Mouse (Mus musculus) heart, embryonic 13.5 days (tissue): ENCODE measurements around the gene Tpi1. TPM values are rescaled to one million over a fixed set of nuclear protein-coding genes. Genes with fewer than 3 reads are reported as not detected.

Experiments used
- ATAC-seq: fragments of 200-750 bp; cut with Nextera tagmentation; 2 replicates; pipeline ENCODE4 v1.8.0; 2017; ENCODE audit warnings: moderate TSS enrichment; ENCODE audit not compliant: insufficient number of reproducible peaks, low FRiP score, low TSS enrichment; ENCODE audit errors: extremely low read depth
- H3K27ac ChIP-seq: fragments of 300-500 bp; sonication (generic); replicated peaks from 2 replicates; pipeline ENCODE4 v1.5.1; 2015; ENCODE audit warnings: moderate library complexity, mild to moderate bottlenecking, inconsistent platforms
- H3K27me3 ChIP-seq: fragments of 300-500 bp; sonication (generic); replicated peaks from 2 replicates; pipeline ENCODE4 v1.6.1; 2015; ENCODE audit warnings: mild to moderate bottlenecking, inconsistent platforms
- H3K36me3 ChIP-seq: fragments of 300-500 bp; sonication (generic); 2 replicates; pipeline ENCODE4 v1.6.1; 2015; ENCODE audit warnings: mild to moderate bottlenecking, inconsistent platforms
- H3K4me1 ChIP-seq: fragments of 300-500 bp; sonication (generic); 2 replicates; pipeline ENCODE4 v1.6.1; 2015; ENCODE audit warnings: inconsistent platforms
- H3K4me2 ChIP-seq: fragments of 300-500 bp; sonication (generic); 2 replicates; pipeline ENCODE4 v1.6.1; 2015; ENCODE audit warnings: inconsistent platforms, mild to moderate bottlenecking, moderate library complexity
- H3K4me3 ChIP-seq: fragments of 300-500 bp; sonication (generic); 2 replicates; pipeline ENCODE4 v1.5.1; 2015; ENCODE audit warnings: moderate library complexity, mild to moderate bottlenecking, inconsistent platforms
- H3K9ac ChIP-seq: fragments of 300-500 bp; sonication (generic); 2 replicates; pipeline ENCODE4 v1.6.1; 2015; ENCODE audit warnings: inconsistent platforms, mild to moderate bottlenecking, moderate library complexity
- H3K9me3 ChIP-seq: fragments of 300-500 bp; sonication (generic); 2 replicates; pipeline ENCODE4 v1.6.1; 2016; ENCODE audit warnings: inconsistent platforms
- WGBS: fragments of 180-500 bp; shearing (Covaris S2); methylation state at CpG from one replicate; pipeline ENCODE4 v1.1.7; 2015; ENCODE audit warnings: mixed read lengths; 5-methylcytosine and 5-hydroxymethylcytosine counted together
- polyA plus RNA-seq: library from polyadenylated mRNA; unstranded; fragments of >200 nt; fragmentation: Nextera tagmentation; extraction: Ambion mirVana; gene quantifications from 2 replicates; pipeline ENCODE4 v1.2.1, GENCODE M21; 2015

Tpi1 gene
- polyA plus RNA-seq, 1 experiment from 2014 or later = 1,248 TPM

DNA sequence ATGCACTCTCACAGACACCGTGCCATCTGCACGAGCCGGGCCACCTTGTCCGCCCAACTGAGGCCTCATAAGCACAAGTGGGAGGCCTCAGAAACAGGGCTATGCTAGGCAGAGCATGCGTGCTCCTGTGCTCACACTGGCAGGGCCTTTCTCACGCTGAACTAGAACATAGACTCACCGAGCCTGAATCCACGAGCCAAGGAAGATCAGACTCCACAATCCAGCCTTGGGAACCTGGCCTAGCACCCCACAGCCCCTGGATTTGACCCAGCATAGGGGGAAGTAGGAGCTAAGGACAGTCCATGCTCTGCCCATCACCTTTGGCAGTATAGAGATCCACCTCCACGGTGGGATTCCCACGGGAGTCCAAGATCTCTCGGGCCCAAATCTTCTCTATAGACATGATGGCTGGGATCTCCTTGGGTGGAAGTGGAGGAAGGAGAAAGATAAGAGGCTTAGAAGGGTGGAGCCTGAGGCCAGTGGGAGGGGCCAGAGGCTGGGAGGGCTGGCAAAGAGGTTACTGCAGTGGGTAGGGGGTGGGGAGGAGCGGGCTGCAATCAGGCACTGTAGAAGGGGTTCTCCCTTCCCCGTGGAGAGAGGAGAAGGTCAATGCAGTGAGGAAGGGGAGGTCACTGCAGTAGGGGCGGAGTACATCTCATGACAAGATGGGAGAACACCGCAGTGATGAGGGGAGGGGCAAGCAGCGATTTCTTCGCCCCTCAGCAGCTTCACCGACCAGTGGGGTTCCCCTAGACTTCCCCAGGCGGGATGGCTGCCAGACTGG, 46.0 kb downstream of the Tpi1 start:
- ATAC-seq = peak; percentile 51; the same call in 1 of the 2 replicates

DNA sequence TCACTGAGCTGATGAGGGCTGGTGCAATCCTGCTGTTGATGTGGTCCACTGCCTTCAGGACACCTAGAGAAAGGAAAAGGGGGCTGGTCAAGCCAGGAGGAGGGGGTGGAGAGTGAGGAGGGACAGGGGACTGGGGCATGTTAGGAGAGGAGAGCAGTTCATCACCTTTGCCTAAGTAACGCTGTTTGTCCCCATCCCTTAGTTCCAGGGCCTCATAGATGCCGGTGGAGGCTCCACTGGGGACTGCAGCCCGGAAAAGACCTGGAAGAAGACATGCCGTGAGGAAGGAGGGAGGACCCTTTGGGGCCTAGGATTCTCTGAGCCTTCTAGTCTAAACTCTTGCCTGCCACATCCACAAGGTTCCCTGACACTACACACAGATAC, 46.6 kb downstream of the Tpi1 start:
- Histone ChIP-seq H3K9ac (0 out of 2 replicates have a peak overlapping the region, but pooled peaks have one; percentile 24), H3K27ac (no peak overlapping the region), H3K4me1 (peaks cover 27% of the 10 kb centered on the region), H3K4me2 (no peak overlapping the region), H3K4me3 (no peak overlapping the region), H3K27me3 (peaks cover 54% of the 10 kb centered on the region), H3K9me3 (no peaks in the 10 kb centered on the region), H3K36me3 (no peaks in the 10 kb centered on the region)
- WGBS = 46% methylated on average over 4 of the region's 4 CpGs
- no peak for ATAC-seq

More for the DNA sequence above, 46.0 kb downstream of the Tpi1 start:
- Histone ChIP-seq H3K9me3 (no peaks in the 10 kb centered on the region), H3K36me3 (no peaks in the 10 kb centered on the region), H3K4me3 (peak overlapping the region; percentile 54), H3K27ac (no peak overlapping the region), H3K4me2 (peak overlapping the region; percentile 77), H3K27me3 (peaks cover 48% of the 10 kb centered on the region), H3K4me1 (peaks cover 27% of the 10 kb centered on the region), H3K9ac (peak overlapping the region; percentile 78)
- WGBS = 26% methylated on average over 19 of the region's 19 CpGs

DNA sequence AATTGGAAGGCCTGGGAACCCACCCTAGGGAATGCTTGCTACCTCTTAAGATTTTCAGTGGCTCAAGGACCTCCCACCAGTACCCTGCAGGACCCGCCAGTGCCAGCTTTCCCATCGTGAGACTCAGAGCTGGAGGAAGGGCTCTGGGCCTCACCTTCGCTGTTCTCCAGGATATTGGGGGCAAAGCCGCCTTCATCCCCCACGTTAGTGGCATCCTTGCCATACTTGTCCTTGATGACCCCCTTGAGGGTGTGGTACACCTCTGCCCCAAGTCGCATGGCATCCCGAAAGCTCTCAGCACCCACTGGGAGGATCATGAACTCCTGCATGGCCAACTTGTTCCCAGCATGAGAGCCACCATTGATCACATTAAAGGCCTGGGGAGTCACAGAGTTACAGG, 48.1 kb downstream of the Tpi1 start:
- Histone ChIP-seq H3K4me2 (no peak overlapping the region), H3K27ac (no peak overlapping the region), H3K9me3 (no peaks in the 10 kb centered on the region), H3K36me3 (no peaks in the 10 kb centered on the region), H3K4me1 (peaks cover 27% of the 10 kb centered on the region), H3K27me3 (peaks cover 67% of the 10 kb centered on the region), H3K4me3 (no peak overlapping the region), H3K9ac (no peak overlapping the region)
- WGBS = 79% methylated on average over 7 of the region's 7 CpGs
- no peak for ATAC-seq

Other genes starting within 250 kb of the Tpi1 start
- not detected in 2 replicates for gene C1rb, start 244.0 kb downstream of the Tpi1 start, polyA plus RNA-seq
- gene C1s2, start 178.2 kb downstream of the Tpi1 start, polyA plus RNA-seq = not detected in 2 replicates
- gene Lpcat3, start 151.3 kb downstream of the Tpi1 start, polyA plus RNA-seq = 44.1 and 47.4 TPM in 2 replicates
- gene Emg1, start 102.1 kb downstream of the Tpi1 start, polyA plus RNA-seq = 113 and 130 TPM in 2 replicates
- 293 and 326 TPM in 2 replicates for gene Phb2, start 102.0 kb downstream of the Tpi1 start, polyA plus RNA-seq
- gene Ptpn6, start 75.6 kb downstream of the Tpi1 start, polyA plus RNA-seq = 5.3 and 5.6 TPM in 2 replicates
- gene Grcc10, start 72.9 kb downstream of the Tpi1 start, polyA plus RNA-seq = 364 and 411 TPM in 2 replicates
- gene Gm45234, start 58.3 kb downstream of the Tpi1 start, polyA plus RNA-seq = not detected in 2 replicates
- 7.8 and 9.4 TPM in 2 replicates for gene Atn1, start 57.8 kb downstream of the Tpi1 start, polyA plus RNA-seq
- gene Eno2, start 44.6 kb downstream of the Tpi1 start, polyA plus RNA-seq = 4.6 and 4.9 TPM in 2 replicates
- 0.09 TPM in 1 of 2 replicates, not detected in the other for gene Lrrc23, start 34.6 kb downstream of the Tpi1 start, polyA plus RNA-seq
- 8.4 and 10.9 TPM in 2 replicates for gene Spsb2, start 5.6 kb downstream of the Tpi1 start, polyA plus RNA-seq
- 98.3 and 101 TPM in 2 replicates for gene Usp5, start 15.2 kb upstream of the Tpi1 start, polyA plus RNA-seq
- gene Cdca3, start 15.3 kb upstream of the Tpi1 start, polyA plus RNA-seq = 123 and 132 TPM in 2 replicates
- gene Gnb3, start 26.0 kb upstream of the Tpi1 start, polyA plus RNA-seq = 7.8 and 11.7 TPM in 2 replicates
- gene P3h3, start 43.5 kb upstream of the Tpi1 start, polyA plus RNA-seq = 15.5 and 17.7 TPM in 2 replicates
- 1.6 TPM in 2 replicates for gene Gpr162, start 49.7 kb upstream of the Tpi1 start, polyA plus RNA-seq
- not detected in 2 replicates for gene Cd4, start 73.9 kb upstream of the Tpi1 start, polyA plus RNA-seq
- 1.0 and 1.1 TPM in 2 replicates for gene Lag3, start 97.4 kb upstream of the Tpi1 start, polyA plus RNA-seq
- 231 and 233 TPM in 2 replicates for gene Ptms, start 105.8 kb upstream of the Tpi1 start, polyA plus RNA-seq
- gene Mlf2, start 117.1 kb upstream of the Tpi1 start, polyA plus RNA-seq = 288 and 320 TPM in 2 replicates
- gene Cops7a, start 151.2 kb upstream of the Tpi1 start, polyA plus RNA-seq = 140 and 143 TPM in 2 replicates
- 0.31 and 0.50 TPM in 2 replicates for gene Pianp, start 182.4 kb upstream of the Tpi1 start, polyA plus RNA-seq
- gene Zfp384, start 194.8 kb upstream of the Tpi1 start, polyA plus RNA-seq = 9.3 and 10.1 TPM in 2 replicates
- gene Ing4, start 225.5 kb upstream of the Tpi1 start, polyA plus RNA-seq = 78.2 and 91.2 TPM in 2 replicates
- gene Acrbp, start 235.4 kb upstream of the Tpi1 start, polyA plus RNA-seq = 5.4 and 6.6 TPM in 2 replicates